Mouse (Mus musculus) urinary bladder, adult 18-20 months (tissue): ENCODE results near the gene Atg16l1.
"Not testable (repeated sequence)": the region's sequence is repeated elsewhere in the genome, so short reads cannot be mapped to it uniquely, and the experiment has no call there.

ENCODE experiments used
- DNase-seq, 2 experiments: peaks; one replicate each; pipeline ENCODE4 v3.0.0; 2022; ENCODE audit warnings: low spot score in 2 of 2, mixed read lengths in 2 of 2

Atg16l1 gene

DNA sequence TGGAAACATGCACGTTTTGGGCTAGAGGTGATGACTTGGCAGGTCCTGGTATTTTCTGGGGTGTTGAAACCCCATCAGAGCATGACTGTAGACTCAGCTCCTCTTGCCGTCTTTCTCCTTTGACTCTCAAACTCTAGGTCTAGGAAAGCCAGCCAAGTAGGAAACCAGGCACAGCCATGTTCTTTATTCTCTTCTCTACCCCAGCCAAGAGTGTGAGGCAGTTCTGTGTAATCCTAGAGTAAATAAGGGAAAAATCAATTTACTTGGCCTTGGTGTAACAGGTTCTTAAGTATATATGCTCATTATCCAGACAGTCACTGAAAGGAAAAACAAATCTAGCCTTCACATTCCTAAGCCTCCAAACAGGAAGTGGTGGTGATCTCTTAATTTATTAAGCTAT is 17.7 kb downstream of the Atg16l1 start:
- no peak for DNase-seq

DNA sequence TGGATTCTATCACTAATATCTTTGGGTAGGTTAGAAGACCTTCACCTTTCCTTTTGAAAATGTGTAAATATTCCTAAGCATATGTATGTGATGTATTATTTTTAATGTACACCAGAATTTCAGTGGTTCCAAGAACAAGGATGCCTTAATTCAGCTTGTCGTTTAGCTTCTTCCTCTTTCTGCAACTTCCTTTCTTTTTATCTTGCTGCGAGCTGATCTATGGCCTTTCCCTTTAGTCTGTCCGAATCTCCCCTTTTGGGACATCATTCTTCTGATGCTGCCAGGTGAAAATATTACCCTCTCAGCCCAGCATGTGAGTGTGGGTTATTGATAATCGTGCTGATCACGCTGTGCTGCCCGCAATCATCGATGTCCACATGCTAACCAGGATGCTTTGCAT is 19.2 kb downstream of the Atg16l1 start:
- no peak for DNase-seq

DNA sequence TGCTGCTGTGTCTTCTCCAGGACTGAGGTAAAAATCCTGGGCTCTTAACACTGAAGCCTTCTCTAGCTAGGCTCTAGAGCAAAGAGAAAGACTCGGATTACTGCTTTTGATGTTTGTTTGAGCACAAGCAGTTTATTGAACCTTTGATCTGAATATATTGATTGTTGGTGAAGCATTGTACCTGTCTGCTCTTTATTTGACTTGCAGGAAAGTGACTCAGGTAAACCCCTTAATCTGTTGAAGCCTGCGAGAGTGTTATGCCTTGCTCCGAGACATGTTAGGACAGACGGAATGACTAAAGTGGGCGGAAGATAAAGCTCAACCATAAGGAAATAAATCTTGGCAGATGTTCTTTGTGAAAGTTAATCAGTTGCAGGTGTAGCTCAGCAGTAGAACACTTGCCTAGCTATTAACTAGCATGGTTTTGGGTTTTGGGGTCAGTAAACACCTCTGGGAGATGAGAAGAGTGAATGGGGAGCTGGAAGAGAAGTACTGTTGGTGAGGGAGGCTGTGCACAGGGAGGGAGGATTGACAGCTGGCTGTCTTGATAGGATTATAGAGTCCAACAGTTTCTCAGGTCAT is 23.6 kb downstream of the Atg16l1 start:
- no peak for DNase-seq

DNA sequence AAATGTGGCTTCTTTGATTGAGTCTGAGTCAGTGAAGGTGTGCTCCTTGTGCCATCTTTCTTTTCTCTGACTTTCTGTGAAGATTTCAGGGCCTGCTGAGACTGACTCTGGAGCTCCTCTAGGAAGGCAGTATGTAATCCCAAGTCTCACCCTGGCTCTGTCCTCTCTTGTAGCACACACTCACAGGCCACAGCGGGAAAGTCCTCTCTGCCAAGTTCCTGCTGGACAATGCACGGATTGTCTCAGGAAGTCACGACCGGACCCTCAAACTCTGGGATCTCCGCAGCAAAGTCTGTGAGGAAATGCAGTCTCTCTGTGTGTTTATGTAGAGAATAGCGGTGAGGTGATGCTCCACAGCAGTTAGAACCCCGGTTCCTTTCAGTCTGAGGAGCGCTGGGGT is 30.0 kb downstream of the Atg16l1 start:
- no peak for DNase-seq

DNA sequence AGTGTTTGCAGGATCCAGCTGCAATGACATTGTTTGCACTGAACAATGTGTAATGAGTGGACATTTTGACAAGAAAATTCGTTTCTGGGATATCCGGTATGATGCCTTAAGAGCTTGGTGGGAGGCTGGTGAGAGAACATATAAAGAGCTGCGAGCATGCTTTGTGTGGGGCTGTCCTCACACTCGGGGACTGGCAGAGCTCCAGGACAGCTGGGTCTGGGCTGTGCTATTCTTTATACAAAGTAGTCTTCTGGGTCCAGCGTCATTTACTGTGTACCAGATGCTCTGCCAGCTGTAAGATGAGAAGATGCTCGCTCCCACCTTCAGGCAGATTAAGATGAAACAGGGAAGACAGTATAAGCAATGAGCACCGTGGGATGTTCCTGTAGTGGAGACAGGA is 30.6 kb downstream of the Atg16l1 start:
- no peak for DNase-seq

DNA sequence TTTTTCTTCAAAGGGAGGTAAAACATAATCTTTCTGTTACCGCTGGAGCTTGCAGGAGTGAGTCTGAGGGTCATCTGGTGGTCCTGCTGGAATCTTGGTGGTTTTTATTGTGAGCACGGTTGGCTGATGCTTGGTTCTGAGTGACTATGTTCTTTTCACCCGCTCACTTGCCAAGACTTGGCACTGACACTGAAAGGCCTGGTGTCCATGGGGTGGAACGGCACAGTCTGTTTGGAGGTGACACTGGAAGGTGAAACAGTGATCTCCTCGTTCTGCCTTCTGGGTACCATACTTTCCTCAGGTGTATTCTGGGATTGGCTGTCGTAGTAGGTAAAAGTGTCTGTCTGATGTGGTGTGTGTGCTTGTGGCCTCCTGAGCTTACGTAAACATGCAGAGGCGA is 34.0 kb downstream of the Atg16l1 start:
- DNase-seq: no peak

DNA sequence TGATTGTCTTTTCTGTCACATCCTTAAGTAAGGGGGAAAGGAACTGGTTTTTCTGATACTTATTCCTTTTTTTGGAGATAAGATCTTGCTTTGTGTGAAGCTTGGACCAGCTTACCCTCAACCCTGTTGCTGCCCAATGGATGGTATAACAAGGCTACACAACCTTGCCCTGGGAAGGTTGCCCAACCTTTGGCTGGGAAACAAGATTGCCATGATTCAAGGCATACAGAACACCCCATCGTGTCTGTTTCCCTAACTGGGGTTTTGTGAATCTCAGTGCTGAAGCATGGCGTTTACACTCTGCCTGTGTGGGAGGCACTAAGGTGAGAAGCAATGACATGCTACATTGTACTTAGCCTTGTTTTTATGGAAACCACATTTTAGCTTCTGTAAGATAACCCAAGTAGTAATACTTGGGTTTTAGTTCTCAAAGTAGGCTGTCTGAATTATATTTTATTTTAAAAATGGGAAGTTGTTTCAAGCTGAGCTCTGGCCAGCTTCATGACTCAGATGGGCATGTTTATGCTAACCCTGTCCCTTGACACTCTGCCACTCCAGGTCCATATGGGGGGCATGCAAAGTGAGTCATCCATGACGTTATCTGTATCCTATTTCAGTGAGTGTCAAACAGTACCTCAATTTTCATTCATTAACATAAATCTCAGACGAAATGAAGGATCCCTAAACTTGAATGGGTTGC is 36.9 kb downstream of the Atg16l1 start:
- DNase-seq: no peak

DNA sequence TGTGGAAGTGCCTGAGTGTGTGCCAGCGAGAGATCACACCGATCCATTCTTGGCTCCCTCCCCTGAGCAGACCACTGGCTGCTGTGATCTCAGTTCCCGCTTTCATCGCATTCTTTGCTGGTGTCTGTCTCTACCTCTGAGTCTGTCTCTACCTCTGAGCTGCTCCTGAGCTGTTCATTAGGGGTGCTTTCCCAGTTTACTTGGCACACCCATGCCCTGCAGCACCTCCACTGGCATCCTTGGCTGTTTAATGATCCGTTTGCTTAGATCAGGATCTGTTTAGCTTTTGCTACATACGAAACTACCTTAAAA is 37.4 kb downstream of the Atg16l1 start:
- DNase-seq: no peak

DNA sequence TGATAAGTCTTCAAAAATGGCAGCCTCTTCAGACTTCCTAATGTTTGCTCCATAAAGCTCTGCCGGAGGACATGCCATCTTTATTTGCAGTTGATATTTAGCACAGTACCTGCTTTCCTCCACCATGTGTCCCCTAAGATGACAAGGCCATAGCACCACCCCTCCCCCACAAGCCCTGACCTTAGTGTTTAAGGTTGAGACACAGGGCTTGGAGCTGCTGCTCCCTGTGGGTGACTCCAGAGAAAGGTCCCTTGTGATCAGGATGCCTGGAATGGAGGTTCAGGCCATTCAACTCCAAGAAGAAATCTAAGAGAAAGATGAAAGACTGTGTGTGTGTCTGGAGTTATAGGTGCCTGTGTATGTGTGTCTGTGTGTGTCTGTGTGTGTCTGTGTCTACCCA is 42.0 kb downstream of the Atg16l1 start:
- DNase-seq: no peak

DNA sequence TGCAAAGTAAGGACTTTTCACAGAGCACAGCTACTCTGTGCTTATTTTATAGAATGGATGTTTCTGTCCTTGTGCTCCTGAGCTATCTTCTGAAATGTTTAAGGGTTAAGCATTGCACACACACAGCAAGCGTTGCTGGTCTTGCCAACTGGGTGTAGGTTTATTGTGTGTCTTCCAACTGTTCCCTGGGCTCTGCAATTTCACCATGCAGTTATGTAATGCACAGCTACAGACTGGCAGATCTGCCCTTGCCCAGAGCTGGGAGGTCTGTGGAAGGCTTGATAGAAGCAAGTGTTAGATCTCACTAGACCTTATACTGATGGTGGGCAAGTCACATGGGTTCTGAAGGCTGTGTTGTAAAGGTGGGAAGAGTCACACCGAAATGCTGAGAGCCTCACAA is 42.6 kb downstream of the Atg16l1 start:
- DNase-seq: no peak

DNA sequence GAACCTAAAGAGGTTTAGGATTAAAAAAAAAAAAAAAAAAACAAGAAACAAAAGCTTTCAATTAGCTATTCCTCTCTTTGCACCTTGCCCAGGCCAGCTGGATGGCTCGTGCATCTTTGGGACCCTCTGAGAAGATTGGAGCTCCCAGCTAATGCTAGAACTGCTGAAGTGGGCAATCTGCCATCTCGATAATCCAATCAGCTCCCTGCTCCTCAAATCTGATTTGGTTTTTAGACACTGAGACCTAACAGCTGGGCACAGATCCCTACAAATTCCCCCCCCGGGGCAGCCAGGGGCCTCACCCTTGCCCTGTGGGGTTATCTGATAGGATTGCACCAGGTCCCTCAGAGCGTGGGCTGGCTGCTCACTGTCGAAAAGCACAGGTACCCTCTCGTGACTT is 47.9 kb downstream of the Atg16l1 start, which contains the start of gene Sag:
Gene Sag, plus strand, starts transcription at position 105 of the 400 bp plus-strand sequence.
- DNase-seq: no peak

DNA sequence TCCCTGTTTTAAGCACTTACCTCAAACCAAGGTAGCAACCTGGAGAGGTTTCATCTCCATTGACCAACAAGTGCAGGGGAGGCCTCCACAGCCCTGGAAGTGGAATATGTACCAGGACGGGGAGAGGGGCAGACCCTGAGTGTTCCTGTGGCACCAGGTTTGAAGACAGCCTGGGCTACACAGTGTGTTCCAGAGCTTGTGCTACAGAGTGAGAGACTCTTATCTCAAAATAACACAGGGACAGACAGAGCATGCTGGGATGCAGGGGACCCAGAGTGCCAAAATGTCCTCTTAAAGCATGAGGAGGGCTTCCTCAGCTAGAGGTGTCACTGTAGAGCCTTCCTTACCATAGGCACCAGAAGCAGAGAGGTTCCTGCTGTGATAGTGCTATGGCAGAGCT is 52.1 kb downstream of the Atg16l1 start:
- no peak for DNase-seq

DNA sequence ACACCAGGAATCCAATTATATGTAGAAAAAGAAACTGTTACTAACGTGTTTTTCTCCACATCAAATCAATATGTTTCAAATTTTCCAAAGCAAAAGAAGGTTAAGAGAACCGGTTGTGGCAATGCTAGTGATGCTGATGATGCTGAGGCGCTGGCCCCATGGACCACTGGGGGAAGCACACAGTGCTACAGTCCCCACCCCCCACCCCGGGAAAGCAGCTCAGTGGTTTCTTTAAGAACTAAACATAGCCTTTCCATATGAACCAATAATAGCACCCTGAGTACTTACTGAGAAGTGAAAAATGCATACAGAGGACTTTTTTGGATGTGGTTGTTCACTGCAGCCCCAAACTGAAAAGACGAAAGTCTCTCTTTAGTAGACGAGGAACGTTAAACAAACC is 55.7 kb downstream of the Atg16l1 start:
- DNase-seq: no peak

DNA sequence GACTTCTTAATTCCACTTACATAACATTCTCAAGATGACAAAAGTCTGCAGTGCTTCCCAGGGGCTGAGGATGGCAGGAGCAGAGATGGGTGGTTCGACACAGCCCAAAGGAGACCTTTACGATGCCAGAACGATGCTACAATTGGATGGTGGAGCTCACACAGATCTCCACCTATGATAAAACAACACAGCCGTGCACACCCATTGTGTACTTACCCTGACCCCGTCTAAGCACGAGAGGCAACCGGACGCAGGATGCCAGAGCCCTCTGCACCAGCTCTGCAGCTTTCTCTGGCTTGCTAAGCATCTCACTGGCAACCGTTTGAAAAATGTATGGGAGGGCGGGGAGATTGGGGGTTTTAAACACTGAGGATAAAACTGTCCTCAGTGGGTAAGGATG is 56.4 kb downstream of the Atg16l1 start:
- DNase-seq: no peak

DNA sequence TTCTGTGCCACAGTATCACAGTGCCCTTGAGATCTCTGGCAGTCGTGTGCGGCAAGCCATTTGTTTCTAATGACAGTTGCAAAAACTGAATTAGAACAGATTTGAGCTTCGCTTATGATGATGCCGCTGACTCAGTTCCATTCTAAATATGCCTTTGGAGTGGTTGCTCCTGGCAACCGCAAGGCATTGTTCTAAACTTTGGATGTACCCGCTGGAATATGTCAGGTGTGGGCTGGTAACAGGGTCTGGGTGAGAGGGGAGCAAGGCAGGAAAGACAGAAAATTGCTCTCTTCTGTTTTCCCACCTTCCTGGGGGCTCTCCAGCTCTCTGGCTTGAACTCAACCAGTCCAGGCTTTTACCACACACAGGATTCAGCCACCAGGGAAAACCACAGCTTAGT is 57.5 kb downstream of the Atg16l1 start:
- DNase-seq: no peak

DNA sequence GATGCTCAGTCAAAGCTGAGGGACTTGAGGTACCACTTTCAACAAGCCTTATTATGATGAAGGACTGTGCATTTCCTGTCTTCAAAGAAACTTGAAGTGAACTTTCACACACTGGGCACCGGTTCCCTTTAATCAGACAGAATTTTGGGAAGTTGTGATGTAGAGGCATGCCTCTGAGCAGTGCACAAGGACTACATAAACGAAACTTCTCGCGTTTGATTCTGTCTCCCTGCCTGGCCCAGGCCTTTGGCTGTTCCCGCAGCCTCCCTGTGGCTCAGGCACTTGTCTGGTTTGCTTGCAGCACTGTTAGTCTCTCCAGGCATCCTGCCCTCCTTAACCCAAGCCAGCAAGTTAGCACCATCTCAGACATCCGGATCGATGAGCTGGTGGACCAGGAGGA is 58.0 kb downstream of the Atg16l1 start:
- DNase-seq: no peak

DNA sequence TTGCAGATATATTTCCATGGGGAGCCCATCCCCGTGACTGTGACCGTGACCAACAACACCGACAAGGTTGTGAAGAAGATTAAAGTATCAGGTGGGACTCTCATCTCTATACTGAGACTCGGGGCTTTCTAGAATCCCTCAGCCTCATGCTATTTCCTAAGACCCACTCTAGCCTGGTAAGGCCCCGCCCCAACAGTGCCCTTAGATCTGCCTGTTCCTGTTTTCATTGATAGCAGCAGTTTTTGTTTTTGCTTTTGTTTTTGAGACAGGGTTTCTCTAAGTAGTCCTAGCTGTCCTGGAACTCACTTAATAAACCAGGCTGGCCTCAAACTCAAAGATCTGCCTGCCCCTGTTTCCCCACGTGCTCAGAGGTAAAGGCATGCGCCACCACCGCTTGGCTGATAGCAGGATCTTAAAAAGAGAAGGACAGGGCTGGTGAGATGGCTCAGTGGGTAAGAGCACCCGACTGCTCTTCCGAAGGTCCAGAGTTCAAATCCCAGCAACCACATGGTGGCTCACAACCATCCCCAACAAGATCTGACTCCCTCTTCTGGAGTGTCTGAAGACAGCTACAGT is 68.8 kb downstream of the Atg16l1 start:
- no peak for DNase-seq

DNA sequence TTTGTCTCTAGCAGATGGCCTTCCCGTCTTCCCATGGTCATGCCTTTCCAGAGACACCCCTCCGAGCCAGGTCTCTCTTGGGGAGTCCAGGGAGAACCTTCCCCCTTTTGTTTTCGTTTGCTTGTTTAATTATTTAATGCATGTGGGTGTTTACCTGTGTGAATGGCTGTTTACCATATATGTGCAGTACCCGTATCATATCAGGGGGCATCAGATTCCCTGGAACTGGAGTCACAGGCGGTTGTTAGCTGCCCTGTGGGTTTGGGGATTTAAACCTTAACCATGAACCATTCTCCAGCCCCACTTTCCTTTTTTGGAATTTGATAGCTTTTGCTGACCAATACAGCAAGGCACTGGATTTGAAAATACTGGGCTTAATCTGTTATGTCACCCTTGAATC is 69.6 kb downstream of the Atg16l1 start:
- no peak for DNase-seq

DNA sequence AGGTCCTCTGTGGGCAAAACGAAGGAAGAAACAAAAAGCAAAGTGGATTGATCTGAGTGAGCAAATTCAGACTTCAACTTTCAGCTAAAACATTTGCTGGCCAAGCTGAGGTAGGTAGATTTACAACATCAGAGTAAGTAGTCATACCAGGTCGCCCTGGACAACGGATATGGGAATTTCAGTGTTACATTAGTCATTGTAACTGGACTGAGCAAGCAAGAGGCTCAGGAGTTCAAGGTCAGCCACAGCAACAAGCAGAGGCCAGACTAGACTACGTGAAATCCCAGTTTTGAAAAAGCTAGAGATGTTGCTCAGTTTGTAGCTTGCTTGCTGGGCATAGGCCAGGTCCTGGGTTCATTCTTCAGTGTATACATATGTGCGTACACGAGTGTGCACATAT is 70.3 kb downstream of the Atg16l1 start:
- DNase-seq: no peak

DNA sequence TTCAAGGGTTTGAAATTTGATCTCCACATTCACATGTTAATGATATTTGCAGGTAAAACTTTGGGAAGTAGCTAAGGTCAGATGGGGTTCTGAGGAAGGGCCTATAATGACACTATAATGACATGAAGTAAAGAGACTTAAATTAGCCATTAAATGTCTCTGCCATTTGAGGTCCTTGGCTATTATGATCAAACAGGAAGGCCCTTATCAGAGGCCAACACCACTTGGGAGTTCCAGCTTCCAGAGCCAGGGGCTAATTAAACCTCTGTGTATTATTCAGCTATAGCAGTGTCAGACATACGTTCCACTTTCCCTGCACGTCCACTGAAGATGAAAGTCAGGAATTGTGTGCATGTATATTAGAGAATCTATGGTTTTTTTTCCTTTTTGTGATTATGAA is 70.8 kb downstream of the Atg16l1 start:
- DNase-seq: no peak

DNA sequence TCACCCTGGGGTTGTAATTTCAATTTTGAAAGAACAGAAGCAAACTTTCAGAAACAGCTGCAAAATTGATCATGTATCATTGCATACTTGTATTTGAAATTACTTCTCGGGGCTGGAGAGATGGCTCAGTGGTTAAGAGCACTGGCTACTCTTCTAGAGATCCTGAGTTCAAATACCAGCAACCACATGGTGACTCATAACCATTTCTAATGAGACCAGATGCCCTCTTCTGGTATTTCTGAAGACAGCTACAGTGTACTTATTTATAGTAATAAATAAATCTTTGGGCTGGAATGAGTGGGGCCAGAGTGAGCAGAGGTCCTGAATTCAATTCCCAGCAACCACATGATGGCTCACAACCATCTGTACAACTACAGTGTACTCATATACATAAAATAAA is 71.8 kb downstream of the Atg16l1 start:
- not testable (repeated sequence) for DNase-seq

DNA sequence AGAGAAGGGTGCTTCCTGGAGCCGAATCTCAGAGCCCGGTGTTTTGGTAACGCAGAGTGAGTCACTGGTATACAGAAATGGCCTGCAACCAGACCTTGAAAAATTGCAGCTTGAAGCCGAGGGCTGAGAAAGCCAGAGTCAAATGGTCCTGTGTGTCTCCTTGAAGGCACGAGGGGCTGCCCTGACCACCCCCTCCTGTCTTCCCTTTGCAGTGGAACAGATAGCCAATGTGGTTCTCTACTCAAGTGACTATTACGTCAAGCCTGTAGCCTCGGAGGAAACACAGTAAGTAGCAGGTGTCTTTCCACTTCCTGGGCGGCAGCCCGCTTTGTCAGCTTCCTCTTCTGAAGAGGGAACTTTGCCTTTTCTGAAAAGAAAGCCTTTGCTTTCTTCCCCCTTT is 72.5 kb downstream of the Atg16l1 start:
- no peak for DNase-seq

DNA sequence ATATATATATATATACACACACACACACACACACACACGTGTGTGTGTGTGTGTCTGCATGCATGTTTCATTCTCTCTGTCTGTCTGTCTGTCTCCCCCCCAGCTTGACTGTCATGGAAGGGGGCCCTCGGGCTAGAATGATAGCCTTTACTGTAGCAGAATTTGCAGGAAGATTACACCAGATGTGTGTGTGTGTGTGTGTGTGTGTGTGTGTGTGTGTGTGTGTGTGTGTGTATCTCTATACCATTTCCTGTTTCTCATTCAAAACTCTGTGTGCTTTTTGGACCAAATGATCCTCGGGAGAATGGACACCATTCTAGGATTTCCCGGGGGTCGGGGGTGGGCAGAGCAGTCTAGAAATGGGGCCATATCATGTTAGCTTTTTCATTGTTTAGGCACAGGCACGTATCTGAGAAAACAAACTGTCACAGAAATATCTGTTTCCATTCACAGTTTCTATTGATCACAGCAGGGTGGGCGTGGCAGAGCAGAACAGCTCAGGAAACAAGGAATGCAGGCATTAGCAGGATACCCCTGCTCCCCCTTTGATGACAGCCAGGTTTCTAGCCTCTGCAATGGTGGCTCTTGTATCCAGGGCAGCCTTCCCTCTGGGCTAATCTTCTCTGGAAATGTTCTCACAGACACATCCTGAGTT is 73.4 kb downstream of the Atg16l1 start:
- DNase-seq: no peak
